Mouse (Mus musculus) retina, embryonic 14.5 days (tissue): ENCODE results near the gene Rab5if.
"Not testable (repeated sequence)": the region's sequence is repeated elsewhere in the genome, so short reads cannot be mapped to it uniquely, and the experiment has no call there.

Experiments
- DNase-seq: peaks from one replicate; pipeline ENCODE4 v3.0.0-alpha.2; 2015; ENCODE audit warnings: low spot score

Gene Rab5if

DNA sequence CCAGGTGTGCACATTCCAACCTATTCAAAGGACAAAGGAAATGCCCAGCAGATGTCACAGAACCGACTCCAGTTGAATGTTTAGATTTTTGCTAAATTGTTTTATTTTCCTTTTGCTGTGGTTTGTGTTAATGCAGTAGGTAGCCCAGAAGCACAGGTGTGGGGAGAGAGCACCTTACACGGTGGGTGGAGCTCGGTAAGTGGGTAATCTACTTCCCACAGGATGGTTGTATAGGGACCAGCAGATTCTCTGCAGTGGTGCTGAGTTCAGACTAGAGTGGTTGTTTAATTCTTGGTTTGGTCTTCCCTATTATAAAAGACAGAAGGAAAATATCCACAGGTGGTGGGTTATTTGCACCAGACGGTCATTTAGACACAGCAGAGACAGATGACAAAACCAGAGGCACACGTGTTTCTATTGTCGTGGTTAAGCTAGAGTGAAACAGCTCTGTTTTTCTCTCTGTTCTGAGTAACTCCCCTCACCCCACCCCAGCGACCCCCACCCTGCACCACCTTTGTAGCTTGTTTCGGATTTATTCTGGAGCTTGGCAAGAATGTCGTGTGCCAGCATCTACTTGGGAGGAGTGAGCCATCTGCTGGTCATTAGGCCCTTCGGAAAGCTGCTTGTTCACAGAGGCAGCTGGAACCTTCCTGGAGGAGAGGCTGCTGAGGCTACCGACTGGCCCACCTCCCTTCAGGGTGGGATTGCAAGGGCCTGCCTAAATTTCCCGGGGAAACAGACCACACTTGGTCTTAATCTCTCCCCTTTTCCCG, 8.7 kb upstream of the Rab5if start:
- peak; percentile 49 for DNase-seq

DNA sequence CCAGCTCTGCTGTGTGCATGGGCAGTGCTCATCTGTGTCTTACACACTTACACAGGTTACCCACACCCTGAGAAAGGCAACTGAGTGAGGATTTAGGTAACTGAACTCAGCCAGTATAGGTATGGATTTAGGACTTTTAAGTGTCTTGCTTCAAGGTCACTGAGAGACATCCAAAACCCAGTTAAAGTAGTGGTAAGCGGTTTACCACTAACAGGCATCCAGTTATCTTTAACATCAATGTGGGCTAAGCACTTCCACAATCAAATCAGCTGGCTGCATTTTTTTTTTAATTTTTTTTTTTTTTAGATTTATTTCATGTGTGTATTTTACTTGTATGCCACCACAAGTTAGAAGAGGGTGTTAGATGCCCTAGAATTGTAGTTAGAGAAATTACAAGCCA, 6.6 kb upstream of the Rab5if start:
- no peak for DNase-seq

GRCm38 (mm10) chr2:156857385-156857791, 5.5 kb upstream of the Rab5if start:
- no peak for DNase-seq

DNA sequence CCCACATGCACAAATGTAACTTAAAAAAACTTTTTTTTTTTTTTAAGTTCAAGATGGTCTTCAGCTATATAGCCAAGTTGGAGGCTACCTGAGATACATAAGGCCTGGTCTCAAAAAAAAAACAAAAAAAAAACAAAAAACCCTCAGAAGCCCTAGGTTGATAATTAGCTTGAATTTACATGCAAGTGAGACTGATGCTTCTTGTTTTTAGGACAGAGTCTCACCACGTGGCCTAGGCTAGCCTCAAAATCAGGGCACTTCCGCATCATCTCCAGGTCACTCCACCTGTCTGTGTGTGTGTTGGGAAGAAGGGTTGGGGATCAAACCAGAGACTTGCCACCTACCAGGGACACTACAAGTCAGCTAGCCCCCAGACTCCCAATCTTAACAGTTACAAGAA, 5.1 kb upstream of the Rab5if start, which contains the start of gene 4930518I15Rik:
Gene 4930518I15Rik (minus strand): TSS at position 112 of the 400 bp plus-strand sequence.
- no peak for DNase-seq

GRCm38 (mm10) chr2:156858671-156859070, 4.3 kb upstream of the Rab5if start:
- no peak for DNase-seq

DNA sequence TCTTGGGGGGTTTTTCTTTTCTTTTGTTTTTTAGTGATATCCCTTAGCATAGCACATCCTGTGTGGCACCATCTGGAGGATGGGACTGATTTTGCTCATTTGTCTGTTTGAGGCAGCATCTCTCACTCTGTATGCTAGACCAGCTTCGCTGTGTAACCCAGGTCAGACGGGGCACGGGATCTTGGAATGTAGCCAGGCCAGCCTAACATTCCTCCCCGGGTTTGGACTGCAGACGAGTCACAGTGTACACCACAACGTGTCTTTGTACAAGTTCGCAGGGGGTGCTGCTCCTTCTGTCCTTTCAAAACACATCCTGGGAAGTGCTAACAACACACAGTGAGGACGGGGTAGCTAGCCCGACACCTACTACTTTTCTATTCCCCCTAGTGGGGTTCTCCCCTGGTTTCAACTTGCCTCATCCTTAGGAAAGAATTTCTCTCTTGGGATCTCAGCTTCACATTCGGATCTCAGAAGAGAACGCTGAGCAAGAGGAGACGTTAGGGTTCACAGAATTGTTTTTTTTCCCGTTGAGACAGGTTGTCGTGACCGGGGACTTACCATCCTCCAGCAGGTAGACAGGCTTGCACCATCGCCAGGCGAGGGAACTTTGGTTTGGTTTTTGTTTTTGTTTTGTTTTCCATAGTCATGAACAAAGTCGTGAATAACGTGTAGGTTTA, 749 bp upstream of the Rab5if start:
- no peak for DNase-seq

GRCm38 (mm10) chr2:156863487-156864160, 696 bp downstream of the Rab5if start:
- DNase-seq = no peak

GRCm38 (mm10) chr2:156864481-156864880, 1.6 kb downstream of the Rab5if start:
- no peak for DNase-seq

DNA sequence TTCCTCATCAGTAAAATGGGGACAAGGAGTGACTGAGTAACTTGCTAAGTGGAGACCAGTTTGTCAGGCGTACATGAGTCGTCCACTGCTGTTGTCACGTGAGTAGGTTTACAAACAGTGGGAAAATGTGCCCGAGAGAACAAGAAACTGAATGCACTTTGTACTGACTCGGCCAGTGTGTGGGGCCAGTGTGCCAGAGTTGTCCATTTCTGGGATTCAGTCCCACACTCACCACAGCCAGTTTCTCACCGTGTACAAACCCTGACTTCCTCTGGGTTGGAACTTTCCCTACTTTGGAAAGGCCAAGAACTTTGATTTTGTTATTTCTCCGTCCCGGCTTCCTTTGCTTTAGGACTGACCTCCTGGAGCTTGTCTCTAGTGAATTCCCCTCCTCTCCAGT, 6.1 kb downstream of the Rab5if start:
- no peak for DNase-seq

DNA sequence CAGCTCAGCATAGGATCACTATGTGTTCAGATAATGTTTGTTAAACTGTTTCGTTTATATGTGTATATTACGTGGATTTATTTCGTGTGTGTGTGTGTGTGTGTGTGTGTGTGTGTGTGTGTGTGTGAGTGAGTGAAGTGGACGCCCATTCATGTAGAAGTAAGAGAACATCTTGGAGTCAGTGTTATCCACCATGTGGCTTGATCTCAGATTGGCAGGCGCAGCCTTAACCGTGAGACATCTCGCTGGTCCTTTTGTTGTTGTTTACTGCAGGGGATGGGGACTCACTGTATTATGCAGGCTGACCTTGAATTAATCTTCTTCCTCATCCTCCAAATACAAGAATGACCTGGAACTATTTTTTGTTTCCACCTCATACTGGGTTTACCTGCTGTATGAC, 6.6 kb downstream of the Rab5if start:
- no peak for DNase-seq

DNA sequence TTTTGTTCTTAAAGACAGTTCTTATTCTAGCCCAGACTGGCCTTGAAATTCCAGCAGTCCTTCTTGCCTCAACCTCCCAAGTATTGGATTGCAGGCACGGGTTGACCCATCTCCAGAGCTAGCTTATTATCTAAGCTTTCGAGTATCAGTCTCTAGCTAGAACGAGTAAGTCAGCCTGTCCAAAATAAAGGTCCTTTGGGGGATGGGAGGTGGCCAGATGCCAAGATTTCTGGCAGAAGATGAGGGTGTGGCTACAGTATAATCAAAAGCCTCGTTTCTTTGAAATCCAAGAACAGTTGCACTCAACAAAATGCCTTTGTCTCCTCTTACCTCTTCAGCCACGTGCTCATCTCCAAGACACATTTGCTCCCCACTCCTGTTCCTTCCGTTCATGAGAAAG, 7.6 kb downstream of the Rab5if start:
- no peak for DNase-seq

- peak; percentile 81 for DNase-seq
Observed at GRCm38 (mm10) chr2:156873629-156874028, 10.7 kb downstream of the Rab5if start.

- DNase-seq = no peak
Observed at GRCm38 (mm10) chr2:156874047-156874759, 11.3 kb downstream of the Rab5if start.

DNA sequence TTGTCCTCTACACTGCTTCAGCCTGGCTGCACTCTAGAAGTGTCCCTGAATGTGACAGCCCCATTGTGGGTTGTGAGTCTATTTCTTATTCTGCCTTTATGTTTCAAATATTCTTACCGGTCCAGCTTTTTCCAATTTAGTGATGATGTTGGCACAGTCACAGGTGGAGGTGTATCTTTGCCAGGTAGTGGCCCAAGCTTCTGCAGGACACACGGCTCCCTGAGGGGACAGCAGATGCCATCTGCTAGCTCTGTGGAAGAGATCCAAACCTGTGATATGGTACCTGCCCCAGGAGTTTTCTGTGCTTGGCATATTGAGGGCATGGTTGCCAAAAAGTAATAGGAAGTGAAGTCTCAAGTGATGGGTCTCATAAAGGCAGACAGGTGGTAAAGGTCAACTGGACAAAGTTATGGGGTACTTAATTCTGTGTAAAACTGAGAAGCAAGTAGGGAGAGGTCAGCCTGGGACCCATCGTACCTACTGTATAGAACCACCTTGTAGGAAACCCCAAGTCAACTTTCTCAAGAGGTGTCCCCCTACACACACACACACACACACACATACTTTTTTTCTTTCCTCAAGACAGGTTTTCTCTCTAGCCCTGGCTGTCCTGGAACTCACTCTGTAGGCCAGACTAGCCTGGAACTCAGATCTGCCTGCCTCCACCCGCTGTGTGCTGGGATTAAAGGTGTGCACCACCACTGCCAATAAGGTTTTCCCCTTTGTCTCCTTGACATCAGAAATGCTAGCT, 12.0 kb downstream of the Rab5if start:
- no peak for DNase-seq

DNA sequence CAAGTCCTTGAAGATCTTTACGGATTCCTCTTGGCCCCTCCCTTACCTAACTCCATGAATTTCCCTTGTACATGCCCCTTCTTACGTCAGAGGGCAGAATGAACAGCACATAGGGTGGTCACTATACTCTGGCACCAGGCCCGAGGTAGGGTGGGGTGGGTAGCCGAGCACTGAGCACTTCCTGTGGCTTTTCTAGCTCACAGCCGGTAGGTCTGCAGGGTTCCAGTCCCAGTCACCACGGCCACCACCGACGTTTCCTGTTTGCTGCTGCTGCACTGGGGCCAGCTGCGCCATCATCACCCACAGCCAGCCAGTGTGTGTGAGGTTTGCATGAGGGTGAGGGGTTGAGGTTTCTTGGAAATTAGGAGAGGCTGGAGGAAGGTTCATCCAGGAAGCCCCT, 14.8 kb downstream of the Rab5if start:
- DNase-seq = no peak

DNA sequence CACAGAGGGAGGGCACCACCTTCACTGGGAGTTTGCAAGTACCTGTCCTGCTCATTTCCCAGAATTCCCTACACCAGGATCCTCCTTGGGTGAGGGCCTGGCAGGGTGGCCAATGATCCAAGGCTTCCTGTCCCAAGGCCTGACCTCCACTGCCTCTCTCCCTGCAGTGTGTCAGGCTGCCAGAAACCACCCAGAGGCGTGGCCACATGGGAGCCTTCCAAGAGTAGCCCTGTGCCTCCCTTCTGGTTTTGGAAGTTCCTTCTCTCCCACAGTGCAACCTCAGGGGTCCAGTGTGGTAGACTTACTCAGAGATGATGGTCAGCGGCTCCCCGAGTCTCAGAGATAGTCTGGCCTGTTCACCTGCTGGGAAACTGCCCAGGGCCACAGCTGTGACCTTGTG, 16.6 kb downstream of the Rab5if start:
- no peak for DNase-seq

DNA sequence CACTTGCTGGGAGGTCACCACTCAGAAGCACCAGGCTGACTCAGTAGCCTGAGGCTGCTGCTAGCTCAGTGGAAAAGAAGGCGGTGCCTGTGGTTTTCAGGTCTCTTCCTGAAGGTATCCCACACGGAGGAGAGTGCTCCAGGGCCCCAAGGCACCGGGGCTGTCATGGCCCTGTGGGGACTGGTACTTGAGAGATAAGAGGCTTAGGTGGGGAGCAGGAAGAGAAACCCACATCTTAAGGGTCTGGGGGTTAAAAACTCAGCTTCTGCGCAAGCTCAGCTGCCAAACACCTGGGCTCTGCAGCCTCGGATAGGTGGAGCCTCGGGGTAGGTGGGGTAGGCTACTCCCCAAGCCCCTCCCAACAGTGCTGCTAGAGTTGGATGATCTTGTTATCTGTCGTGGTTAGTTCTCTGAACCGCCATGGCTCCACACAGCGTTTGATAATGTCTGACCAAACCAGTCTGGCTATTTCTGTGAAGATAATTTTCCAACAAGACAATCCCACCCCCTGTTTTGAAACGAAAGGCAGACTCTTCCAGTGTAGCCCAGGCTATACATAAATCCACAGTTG, 19.6 kb downstream of the Rab5if start:
- DNase-seq = no peak

DNA sequence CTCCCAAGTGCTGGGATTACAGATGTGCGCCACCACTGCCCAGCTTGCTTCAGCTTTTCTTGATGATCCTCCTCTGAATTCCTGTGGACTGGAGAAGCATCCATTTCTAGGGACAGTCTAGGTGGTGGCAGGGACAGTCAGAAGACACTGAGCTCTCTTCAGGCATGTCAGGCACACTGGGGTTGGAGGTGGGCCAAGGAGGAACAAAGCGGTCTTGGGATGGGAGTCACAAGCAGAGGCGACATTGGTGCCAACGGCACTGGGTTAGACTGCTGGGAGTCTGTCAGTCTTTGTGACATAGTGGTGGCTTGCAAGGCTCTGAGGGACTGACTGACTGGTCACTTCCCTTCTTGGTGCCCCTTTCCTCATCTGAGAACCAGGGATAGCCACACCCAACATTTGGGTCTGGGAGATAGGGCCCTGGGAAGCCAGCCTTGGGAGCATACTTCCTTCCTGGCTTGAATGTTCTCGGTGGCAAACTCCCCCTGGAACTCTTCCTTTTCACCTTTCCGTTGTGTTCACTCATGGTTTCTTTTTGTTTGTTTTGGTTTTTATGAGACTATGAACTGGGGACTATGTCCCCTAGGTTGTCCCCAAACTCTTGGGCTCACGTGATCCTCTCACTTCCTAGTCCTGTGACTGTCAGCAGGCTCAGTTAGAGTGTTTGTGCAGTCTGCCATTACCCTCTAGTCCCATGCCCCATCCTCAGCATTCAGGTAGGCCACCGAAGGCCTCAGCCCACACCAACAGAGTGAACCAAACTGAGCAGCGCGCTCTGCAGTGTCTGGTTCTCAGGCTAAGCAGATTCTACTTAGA, 21.7 kb downstream of the Rab5if start:
- DNase-seq = no peak

- not testable (repeated sequence) for DNase-seq
Observed at GRCm38 (mm10) chr2:156885666-156886065, 22.7 kb downstream of the Rab5if start.

DNA sequence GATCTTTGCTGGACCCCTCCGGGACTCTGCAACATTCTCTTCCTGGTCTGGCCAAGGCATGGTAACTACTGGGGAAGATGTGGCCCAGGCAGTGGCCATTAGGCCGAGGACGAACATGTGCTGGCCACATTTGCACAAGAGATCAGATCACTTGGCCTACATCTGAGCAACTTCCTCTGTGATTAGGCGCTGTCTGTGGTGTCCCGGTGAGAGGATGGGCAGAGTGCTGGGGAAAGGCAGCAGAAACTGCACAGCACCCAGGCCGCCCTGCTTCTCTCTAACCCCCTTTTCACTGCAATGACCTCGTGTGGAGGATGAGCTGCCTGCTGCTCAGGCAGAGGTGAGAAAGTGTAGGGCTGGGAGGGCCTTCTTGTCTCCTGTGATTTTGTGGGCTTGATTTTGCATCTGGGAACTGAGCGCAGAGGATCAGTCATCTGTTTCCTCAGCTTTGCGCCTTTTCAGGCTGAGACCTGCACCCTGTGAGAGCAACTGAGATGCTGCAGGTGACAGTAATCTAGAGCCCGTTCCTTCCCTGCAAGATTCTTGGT, 23.2 kb downstream of the Rab5if start:
- no peak for DNase-seq
